Mouse (Mus musculus) monocyte, adult 2 months (primary cell): ENCODE results near the gene Cxcr2.

Experiments
- DNase-seq, 2 experiments: peaks; one replicate each; pipeline ENCODE4 v3.0.0; 2022; ENCODE audit warnings: low spot score in 2 of 2, low read depth in 1 of 2

Cxcr2 gene

GRCm38 (mm10) chr1:74195961-74196360, 42.2 kb downstream of the Cxcr2 start:
- no peak for DNase-seq

- DNase-seq, result no peak
Observed at GRCm38 (mm10) chr1:74196621-74197419, 43.0 kb downstream of the Cxcr2 start.

GRCm38 (mm10) chr1:74197726-74198470, 44.1 kb downstream of the Cxcr2 start:
- no peak for DNase-seq

- no peak for DNase-seq
Observed at GRCm38 (mm10) chr1:74199046-74199445, 45.3 kb downstream of the Cxcr2 start.

GRCm38 (mm10) chr1:74201048-74201844, 47.5 kb downstream of the Cxcr2 start:
- no peak for DNase-seq

- DNase-seq, result no peak
Observed at GRCm38 (mm10) chr1:74203457-74203856, 49.7 kb downstream of the Cxcr2 start.

- DNase-seq, result no peak
Observed at GRCm38 (mm10) chr1:74205881-74206280, 52.1 kb downstream of the Cxcr2 start.

GRCm38 (mm10) chr1:74206642-74207041, 52.9 kb downstream of the Cxcr2 start:
- no peak for DNase-seq

GRCm38 (mm10) chr1:74207906-74208305, 54.1 kb downstream of the Cxcr2 start:
- no peak for DNase-seq

GRCm38 (mm10) chr1:74208941-74209340, 55.2 kb downstream of the Cxcr2 start:
- no peak for DNase-seq
